Mouse (Mus musculus): ENCODE results near the gene Lrrc42. TPM values are rescaled to one million over a fixed set of nuclear protein-coding genes. Genes with fewer than 3 reads are reported as not detected.
A peak's percentile ranks its signal among the peaks of the same experiment; 100 is the strongest.

The Lrrc42 gene
- total RNA-seq (2014; fragmentation: Nextera tagmentation) (18.3 and 46.6 TPM in 2 replicates), total RNA-seq (2017) (15.0 and 16.7 TPM in 2 replicates)

GRCm38 (mm10) chr4:107253125-107254091, at the start of gene Lrrc42, which contains the start of gene Hspb11:
Lrrc42 (minus strand) TSS chr4:107253532.
Hspb11 (plus strand) TSS chr4:107253593.
- peak; percentile 92 for ATAC-seq (replicated peaks; ENCODE audit: low FRiP score, low TSS enrichment, poor library complexity, severe bottlenecking)

GRCm38 (mm10) chr4:107302832-107303231, 49.5 kb upstream of the Lrrc42 start:
- ATAC-seq (replicated peaks; ENCODE audit: low FRiP score, low TSS enrichment, poor library complexity, severe bottlenecking), result no peak

GRCm38 (mm10) chr4:107302221-107302620, 48.9 kb upstream of the Lrrc42 start:
- ATAC-seq (replicated peaks; ENCODE audit: low FRiP score, low TSS enrichment, poor library complexity, severe bottlenecking), result no peak

- no peak for ATAC-seq (replicated peaks; ENCODE audit: low FRiP score, low TSS enrichment, poor library complexity, severe bottlenecking)
These were observed 47.7 kb upstream of the Lrrc42 start for GRCm38 (mm10) chr4:107300902-107301555.

- no peak for ATAC-seq (replicated peaks; ENCODE audit: low FRiP score, low TSS enrichment, poor library complexity, severe bottlenecking)
These were observed 47.0 kb upstream of the Lrrc42 start for GRCm38 (mm10) chr4:107300371-107300770.

- ATAC-seq (replicated peaks; ENCODE audit: low FRiP score, low TSS enrichment, poor library complexity, severe bottlenecking), result no peak
These were observed 46.5 kb upstream of the Lrrc42 start for GRCm38 (mm10) chr4:107299779-107300340.

- ATAC-seq (replicated peaks; ENCODE audit: low FRiP score, low TSS enrichment, poor library complexity, severe bottlenecking), result no peak
These were observed 44.8 kb upstream of the Lrrc42 start for GRCm38 (mm10) chr4:107298071-107298606.

- ATAC-seq (replicated peaks; ENCODE audit: low FRiP score, low TSS enrichment, poor library complexity, severe bottlenecking), result peak; percentile 34; the same call in 1 of the 2 replicates
These were observed 38.9 kb upstream of the Lrrc42 start for GRCm38 (mm10) chr4:107292273-107292662.

- ATAC-seq (replicated peaks; ENCODE audit: low FRiP score, low TSS enrichment, poor library complexity, severe bottlenecking), result no peak
These were observed 38.4 kb upstream of the Lrrc42 start for GRCm38 (mm10) chr4:107291611-107292272.

GRCm38 (mm10) chr4:107287517-107287916, 34.2 kb upstream of the Lrrc42 start:
- no peak for ATAC-seq (replicated peaks; ENCODE audit: low FRiP score, low TSS enrichment, poor library complexity, severe bottlenecking)

- ATAC-seq (replicated peaks; ENCODE audit: low FRiP score, low TSS enrichment, poor library complexity, severe bottlenecking), result no peak
These were observed 33.1 kb upstream of the Lrrc42 start for GRCm38 (mm10) chr4:107286386-107286785.

- no peak for ATAC-seq (replicated peaks; ENCODE audit: low FRiP score, low TSS enrichment, poor library complexity, severe bottlenecking)
These were observed 32.3 kb upstream of the Lrrc42 start for GRCm38 (mm10) chr4:107285446-107286200.

- no peak for ATAC-seq (replicated peaks; ENCODE audit: low FRiP score, low TSS enrichment, poor library complexity, severe bottlenecking)
These were observed 27.6 kb upstream of the Lrrc42 start for GRCm38 (mm10) chr4:107280843-107281475.

- no peak for ATAC-seq (replicated peaks; ENCODE audit: low FRiP score, low TSS enrichment, poor library complexity, severe bottlenecking)
These were observed 24.9 kb upstream of the Lrrc42 start for GRCm38 (mm10) chr4:107278188-107278707.

GRCm38 (mm10) chr4:107274511-107274910, 21.2 kb upstream of the Lrrc42 start:
- ATAC-seq (replicated peaks; ENCODE audit: low FRiP score, low TSS enrichment, poor library complexity, severe bottlenecking), result no peak

GRCm38 (mm10) chr4:107273683-107274082, 20.4 kb upstream of the Lrrc42 start:
- ATAC-seq (replicated peaks; ENCODE audit: low FRiP score, low TSS enrichment, poor library complexity, severe bottlenecking), result no peak

- peak; percentile 55 for ATAC-seq (replicated peaks; ENCODE audit: low FRiP score, low TSS enrichment, poor library complexity, severe bottlenecking)
These were observed 6.7 kb upstream of the Lrrc42 start for GRCm38 (mm10) chr4:107260001-107260400.

- ATAC-seq (replicated peaks; ENCODE audit: low FRiP score, low TSS enrichment, poor library complexity, severe bottlenecking), result no peak
These were observed 1.1 kb upstream of the Lrrc42 start for GRCm38 (mm10) chr4:107254414-107254813.

All from megakaryocyte-erythroid progenitor cell, adult 5-6 weeks (primary cell).